Mouse (Mus musculus) cerebellum, postnatal 4 days (tissue): ENCODE data around the gene Ghdc.

ENCODE experiments used
- DNase-seq, 2 experiments: peaks; one replicate each; pipeline ENCODE4 v3.0.0; 2022; ENCODE audit warnings: low spot score in 2 of 2, mixed read lengths in 1 of 2

Ghdc gene

GRCm38 (mm10) chr11:100747114-100747513 is 23.6 kb downstream of the Ghdc start:
- no peak for DNase-seq

- DNase-seq: no peak
These were observed 24.2 kb downstream of the Ghdc start for GRCm38 (mm10) chr11:100746546-100746945.

DNA sequence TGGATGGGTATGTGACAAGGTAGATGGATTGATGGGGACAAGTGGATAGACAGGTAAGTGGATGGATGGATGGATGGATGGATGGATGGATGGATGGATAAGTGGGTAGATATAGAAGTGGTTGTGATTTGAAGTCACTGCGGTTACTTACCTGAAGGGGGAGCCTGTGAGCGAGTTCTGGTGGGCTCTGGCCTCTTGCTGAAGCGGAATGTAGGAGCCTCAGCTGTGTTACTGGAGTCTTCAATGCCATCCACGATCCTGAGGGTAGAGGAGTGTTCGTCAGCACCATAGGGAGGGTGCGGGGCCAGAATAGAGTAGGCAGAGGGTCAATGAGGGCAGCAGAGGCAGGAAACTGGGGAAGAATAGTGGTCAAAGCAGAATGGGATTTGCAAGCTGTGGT is 25.7 kb downstream of the Ghdc start:
- DNase-seq: peak in 1 of 2 experiments; percentile 63

DNA sequence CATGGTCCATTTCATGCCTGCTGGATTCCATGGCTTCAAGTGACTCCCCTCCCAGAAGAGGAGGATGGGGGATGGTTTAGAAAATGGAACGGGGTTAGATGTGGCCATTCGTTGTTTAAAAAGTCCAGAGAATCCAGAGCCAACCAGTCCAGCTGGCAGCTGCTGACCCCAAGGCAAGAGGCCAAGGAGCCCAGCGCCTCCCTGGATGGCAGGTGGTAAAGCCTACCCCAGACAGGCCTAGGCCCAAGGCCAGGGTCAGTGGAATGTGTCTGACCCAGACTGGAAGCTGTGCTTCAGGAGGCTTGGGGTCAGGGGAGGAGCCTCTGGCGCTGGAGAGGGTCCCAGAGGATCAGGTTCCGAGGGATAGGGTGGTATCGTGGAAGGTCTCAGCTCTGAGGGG is 29.4 kb downstream of the Ghdc start:
- DNase-seq: no peak

DNA sequence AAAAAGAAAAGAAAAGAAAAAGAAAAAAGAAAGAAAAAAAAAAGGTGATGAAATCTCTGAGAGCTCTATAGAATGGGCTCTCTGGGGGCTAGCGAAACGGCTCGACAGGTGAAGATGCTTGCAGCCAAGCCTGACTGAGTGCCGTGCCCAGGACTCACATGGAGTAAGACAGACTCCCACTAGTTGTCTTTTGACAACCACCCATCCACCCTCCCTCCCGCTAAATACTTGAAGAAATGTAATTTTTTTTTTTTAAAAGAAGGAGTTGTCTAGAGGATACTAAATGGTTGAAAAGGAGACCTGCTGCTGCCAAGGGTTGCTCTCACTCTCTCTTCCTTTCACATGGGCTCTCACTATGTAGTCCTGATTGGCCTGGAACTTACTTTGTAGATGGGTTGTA is 32.0 kb downstream of the Ghdc start:
- no peak for DNase-seq

- peak; percentile 94 to 96 for DNase-seq
These were observed 32.6 kb downstream of the Ghdc start, which contains the start of gene Rab5c for GRCm38 (mm10) chr11:100738066-100738604. TSS of gene Rab5c (minus strand) at chr11:100738215.

- DNase-seq: no peak
These were observed 33.5 kb downstream of the Ghdc start for GRCm38 (mm10) chr11:100737105-100737733.

DNA sequence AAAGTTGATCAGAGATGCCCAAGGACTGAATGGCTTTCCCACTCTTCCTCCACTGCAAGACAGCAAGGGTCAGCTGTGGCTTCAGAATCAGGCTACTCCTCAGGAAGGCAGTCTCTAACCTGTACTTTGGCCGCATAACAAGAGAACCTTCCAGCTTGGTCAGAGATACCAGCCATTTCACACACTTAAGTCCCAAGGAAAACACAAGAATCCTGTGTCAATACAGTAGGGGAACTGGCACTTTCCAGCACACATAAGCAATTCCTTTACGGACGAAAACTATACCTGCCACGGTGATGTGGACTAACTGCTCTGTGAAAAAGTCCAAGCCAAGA is 34.0 kb downstream of the Ghdc start:
- no peak for DNase-seq

DNA sequence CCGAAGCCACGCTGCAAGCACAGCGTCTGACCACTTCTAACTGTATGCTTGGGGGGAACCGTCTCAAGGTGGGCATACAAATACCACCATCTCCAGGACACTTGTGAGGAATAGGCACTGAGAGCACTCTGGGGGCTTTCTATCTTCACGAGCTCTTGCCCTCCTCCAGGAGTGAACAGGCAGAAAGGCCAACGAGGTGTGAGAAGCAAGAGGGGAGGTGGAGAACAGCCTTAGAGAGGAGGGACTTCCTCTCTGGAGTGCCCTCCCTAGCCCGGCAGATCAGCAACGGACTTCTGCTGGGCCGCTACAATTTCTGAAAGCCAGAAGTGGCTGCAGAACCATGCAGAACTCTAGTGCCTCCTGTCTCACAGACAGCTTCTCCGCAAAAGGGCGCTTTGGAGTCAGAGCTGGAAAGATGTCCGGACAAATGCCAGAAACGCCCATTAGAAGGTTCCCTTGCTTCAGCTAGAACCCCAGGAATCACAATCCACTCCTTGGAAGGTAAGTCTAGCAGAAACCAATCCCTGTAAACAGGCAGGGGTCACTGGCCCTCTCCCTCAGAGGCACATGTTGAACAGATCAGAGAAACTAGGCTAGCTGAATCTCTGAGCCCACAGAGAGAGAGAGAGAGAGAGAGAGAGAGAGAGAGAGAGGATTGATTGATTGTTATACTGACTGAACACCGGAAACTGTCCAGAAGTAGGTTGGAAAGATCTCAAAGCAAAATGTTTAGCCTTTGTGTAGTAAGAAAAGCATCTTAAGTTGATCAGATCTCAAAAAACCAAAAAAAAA is 34.6 kb downstream of the Ghdc start:
- DNase-seq: no peak

GRCm38 (mm10) chr11:100735134-100735865 is 35.5 kb downstream of the Ghdc start:
- DNase-seq: no peak

DNA sequence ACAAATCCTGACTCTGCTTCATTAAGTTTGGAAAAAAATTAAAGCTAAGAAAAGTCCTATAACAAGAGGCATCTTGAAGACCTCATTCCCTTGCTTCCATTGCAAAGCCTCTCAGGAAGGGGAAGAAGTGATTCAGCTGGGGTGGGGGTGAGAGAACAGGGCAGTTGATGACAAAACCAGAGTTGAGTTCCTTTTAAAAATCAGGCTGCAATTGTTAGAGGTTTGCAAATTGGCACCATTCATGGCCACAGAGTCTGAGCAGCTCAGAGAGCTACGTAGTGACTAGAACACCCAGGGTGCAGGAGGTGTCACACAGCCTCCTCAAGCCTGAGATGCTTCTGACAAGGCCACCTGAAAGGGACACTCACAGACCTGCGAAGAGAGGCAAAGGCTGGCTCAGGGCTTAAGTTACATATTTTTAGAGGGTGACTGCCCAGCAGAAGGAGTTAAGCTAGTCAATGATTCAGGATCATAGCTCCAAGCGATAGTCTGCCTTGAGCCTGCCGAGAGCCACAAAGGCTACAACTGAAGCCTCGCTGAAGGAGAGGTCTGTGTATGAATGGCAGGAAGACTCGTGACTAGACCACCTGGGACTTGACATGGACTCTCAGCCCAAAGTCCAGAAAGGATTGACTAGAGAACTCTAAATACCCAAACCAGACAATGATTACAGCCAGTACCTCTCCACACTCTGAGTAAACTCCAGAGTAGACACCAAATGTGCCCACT is 40.1 kb downstream of the Ghdc start:
- DNase-seq: no peak

DNA sequence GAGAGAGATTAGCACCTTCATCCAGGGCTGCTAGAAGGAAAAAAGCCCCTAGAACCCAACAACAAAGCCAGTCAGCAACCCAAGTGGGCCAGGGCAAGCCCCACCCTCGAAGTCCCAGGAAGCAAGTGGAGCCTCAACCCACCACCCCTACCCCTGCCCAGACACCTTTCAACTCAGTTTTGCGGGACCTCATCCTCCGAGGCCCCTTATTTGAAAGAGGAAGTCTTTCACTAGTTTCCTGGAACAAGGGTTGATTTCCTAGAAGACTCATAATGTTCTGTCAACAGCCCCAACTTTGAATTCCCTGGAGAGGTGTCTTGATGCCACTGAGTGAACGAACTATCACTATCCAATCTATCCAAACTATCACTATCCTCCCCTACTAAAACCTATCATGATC is 40.8 kb downstream of the Ghdc start:
- DNase-seq: no peak

DNA sequence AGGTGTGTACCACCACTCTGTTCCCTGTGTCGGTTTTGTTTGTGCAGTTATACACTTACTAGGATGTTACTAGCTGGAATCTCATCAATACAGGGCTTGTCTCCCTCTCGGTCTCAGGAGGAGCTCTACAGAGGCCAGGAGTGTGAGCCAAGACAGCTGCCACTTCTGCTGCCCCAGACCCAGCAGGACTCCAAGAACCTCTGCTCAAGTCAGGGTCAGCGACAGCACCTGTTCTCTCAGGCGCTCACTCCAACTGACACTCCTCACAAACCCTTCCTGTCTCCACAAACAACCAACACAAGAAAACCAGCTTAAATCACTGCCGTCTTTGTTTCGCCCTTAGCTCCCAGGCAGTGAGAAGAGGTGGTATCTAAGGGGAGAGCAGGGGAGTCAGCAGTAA is 42.2 kb downstream of the Ghdc start:
- no peak for DNase-seq

DNA sequence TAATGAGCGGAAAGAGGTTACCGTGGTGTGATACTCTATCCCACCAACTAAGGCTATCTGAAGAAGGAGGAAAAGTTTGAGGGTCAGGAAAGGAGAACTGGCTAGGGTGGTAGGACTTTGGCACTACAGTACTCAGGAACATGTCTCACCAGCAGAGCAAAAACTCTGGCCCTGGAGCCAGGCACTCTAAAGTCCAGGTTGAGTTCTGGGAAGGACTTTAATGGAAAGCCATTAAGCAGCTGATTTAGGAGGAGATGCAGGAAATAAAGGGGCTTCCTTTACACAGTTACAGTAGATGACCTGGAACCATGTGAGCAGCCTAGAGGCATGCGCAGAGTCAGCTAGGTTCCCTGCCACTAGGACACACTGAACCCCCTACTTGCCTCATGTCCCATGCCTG is 43.6 kb downstream of the Ghdc start:
- no peak for DNase-seq

- DNase-seq: no peak
These were observed 45.7 kb downstream of the Ghdc start for GRCm38 (mm10) chr11:100724919-100725512.

DNA sequence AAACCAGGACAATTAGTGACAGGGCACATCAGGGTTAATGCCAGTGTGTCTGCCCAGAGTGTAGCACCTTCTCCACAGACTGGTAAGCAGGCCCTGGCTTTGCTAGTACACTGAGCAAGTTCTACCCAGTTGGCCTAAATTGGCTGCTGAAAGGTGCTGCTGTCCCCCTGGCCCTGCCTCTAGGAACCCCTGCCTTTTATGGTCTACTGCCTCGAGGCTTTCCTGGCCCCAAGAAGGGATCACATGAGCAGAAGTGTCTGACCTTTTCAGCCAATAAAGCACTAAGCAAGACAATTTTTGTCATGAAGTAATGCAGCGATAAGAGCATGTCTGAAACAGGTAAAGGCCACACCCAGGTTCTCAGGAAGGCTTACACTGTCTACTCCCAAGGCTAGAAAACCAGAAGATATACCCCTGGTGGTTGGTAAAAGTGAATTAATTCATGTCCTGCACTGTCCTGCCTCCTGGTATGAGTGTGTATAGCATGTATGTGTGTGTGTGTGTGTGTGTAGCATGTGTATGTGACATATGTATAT is 48.2 kb downstream of the Ghdc start:
- no peak for DNase-seq

DNA sequence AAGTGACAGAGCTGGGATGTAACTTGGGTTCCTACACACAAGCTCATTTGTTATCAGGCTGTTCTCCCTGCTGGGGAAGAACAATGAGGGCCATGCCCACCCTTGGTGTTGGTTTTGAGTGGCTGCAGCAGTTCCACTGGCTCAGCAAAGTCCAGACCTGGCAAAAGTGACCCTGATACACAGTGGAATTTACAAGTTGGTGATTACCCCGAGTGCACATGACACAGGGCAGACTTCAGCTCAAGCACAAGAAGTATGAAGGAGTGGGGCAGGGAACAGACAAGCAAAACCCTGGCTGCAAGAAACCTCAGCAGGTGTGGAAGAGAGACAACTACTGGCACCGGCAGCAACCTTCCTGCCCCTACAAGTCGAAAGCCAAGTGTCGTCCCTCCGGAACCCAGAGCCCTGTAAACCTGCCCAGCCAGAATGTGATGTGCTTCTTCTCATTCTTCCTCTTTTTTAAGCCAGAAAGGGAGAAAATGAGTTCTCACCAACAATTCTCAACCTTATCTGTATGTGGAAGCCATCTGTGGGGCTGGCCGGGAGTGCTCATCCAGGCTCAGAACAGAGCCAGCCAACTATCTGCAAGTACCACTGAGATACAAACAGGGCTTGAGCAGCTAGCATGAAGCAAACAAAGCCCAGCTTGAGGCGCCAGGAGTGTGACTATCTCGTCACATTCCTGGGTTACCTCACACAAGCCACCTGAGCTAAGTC is 48.8 kb downstream of the Ghdc start:
- DNase-seq: no peak

- no peak for DNase-seq
These were observed 49.5 kb downstream of the Ghdc start for GRCm38 (mm10) chr11:100721254-100721653.

DNA sequence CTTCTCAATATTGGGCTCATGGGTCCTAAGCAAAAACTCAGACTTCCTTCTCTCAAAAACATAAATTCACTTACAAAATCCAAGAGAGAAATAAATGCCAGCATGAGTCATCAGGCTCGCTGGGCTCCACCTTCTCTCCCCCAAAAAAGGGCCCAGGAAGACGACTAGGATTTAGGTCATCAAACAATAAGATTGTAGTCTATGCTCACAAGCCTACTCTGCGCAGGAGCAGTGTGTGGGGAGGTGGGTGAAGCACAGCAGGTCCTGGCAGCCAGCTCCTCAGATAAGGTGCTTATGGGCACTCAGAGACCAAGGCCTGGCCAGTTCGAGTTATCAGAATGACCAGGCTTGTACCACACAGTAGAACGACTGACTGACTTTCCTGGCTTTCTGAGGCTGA is 50.4 kb downstream of the Ghdc start:
- no peak for DNase-seq

GRCm38 (mm10) chr11:100719893-100720292 is 50.9 kb downstream of the Ghdc start:
- no peak for DNase-seq

DNA sequence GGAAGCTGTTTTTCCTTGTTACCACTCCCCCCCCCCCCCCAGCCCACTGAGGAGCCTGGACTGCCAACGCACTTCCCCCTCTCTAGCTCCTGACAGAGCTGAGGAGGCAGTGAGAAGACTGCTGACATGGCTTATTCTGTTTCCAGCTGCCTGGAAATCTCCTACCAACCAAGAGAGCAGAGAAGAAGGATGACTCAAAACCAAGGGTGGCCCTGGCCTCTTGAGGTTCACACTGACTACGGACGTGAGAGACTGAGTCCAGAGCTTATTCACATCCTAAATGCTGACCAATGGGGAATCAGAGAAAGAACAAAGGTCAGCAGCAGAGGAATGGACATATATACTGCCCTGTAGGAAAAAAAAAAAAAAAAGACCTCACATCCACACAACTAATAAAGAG is 51.4 kb downstream of the Ghdc start:
- DNase-seq: no peak
